In genomic region chr7:116333713-116334668, GRCm38 (mm10) we compare ENCODE assay signal across 8 mouse cellular contexts. TPM values are rescaled to one million over a fixed set of nuclear protein-coding genes. Genes with fewer than 3 reads are reported as not detected.
DNase-seq lines count a peak whose midpoint lies in the region; ATAC-seq and TF ChIP-seq lines count a peak whose summit lies in the region.

Rps13 (minus strand) TSS chr7:116334195.

- peak within 1 kb of the TSS; percentile 84 for H3K27ac ChIP-seq in hindbrain, embryonic 14.5 days

- POLR2A ChIA-PET in Patski (lab: Charles Lee): no interaction called here

- H3K4me1 ChIP-seq in hindbrain, embryonic 14.5 days (replicated peaks; ENCODE audit: control insufficient read depth, insufficient read depth, low read length): peaks cover 10% of the 10 kb centered on the region

- under 1% methylated on average over 78 of the region's 78 CpGs for WGBS in hindbrain, embryonic 14.5 days

- in situ Hi-C loops in Patski (cut with MboI; ENCODE audit: low pct_unique_long_range_greater_than_20kb): no loop called here

- H3K36me3 ChIP-seq in hindbrain, embryonic 14.5 days (replicated peaks; ENCODE audit: control insufficient read depth, insufficient read depth): peaks cover 39% of the 10 kb centered on the region

- H3K4me3 ChIP-seq in hindbrain, embryonic 14.5 days (replicated peaks; ENCODE audit: low read length): peak within 1 kb of the TSS; percentile 68

- peak; percentile 94 for ATAC-seq in Patski
- ATAC-seq in hindbrain, embryonic 14.5 days (ENCODE audit: low FRiP score): peak; percentile 99

- H3K27me3 ChIP-seq in Patski: no peaks in the 10 kb centered on the region
- H3K27me3 ChIP-seq in hindbrain, embryonic 14.5 days (ENCODE audit: control insufficient read depth, insufficient read depth, low read length): no peaks in the 10 kb centered on the region

- no peaks in the 10 kb centered on the region for H3K9me3 ChIP-seq in hindbrain, embryonic 14.5 days (ENCODE audit: control insufficient read depth, low read length)

- TF ChIP-seq CTCF in Patski (IDR thresholded peaks at IDR 0.05): no peak

- CTCF ChIA-PET in Patski (lab: Charles Lee): interaction anchor here (1.1 kb wide), 1 partner anchor 11 kb away, joined by 3 read pairs; no protein-coding TSS in a partner anchor

- peak within 1 kb of the TSS; percentile 86 for H3K9ac ChIP-seq in hindbrain, embryonic 14.5 days

- peak within 1 kb of the TSS; percentile 62 for H3K4me2 ChIP-seq in hindbrain, embryonic 14.5 days (replicated peaks)

- DNase-seq in Patski (ENCODE audit: low read depth, low spot score): no peak
- DNase-seq in cerebellum, postnatal 14 days: peak; percentile 99
- peak; percentile 97 to 98 for DNase-seq in frontal cortex, postnatal 25 days (ENCODE audit: low spot score in 2 of 2)
- peak; percentile 98 for DNase-seq in hindbrain, embryonic 14.5 days (ENCODE audit: low spot score)
- DNase-seq in layer of hippocampus, postnatal 36 days: peak; percentile 98
- peak; percentile 99 for DNase-seq in lung, postnatal 36 days
- DNase-seq in retina, postnatal 1 day: peak; percentile 98
- peak; percentile 95 to 97 for DNase-seq in urinary bladder, adult 18-20 months (ENCODE audit: low spot score in 2 of 2)

RNA-seq across cellular contexts. Expression of gene Rps13, which starts in this region (rescaled TPM):
- 323 TPM for polyA plus RNA-seq in Patski (2021)
- polyA plus RNA-seq in hindbrain, embryonic 14.5 days (2014; fragmentation: Nextera tagmentation; extraction: Ambion mirVana): 499 and 625 TPM in 2 replicates
- total RNA-seq in layer of hippocampus, postnatal 36 days (2021): 100 to 1,000 TPM; 223 to 244 TPM
